In the genomic region with DNA sequence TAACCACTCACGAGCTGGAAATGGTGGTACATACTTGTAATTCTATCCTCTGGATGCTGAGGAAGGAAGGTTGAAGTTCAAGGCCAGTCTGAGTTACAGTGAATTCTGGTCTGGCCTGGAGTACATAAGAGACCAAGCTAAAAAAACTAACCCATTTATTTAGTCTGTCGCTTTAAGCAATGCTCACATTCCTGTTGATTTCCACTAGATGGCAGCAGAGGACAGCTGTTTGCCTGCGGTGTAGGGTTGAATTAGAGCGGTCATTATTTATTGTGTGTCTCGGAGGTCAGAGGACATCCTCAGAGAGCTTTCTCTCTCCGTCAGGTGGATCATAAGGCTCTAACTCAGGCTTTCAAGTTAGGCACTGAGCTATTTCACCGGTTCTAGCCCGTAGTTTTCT, we compare ENCODE assay signal across 9 mouse cellular contexts. TPM values are rescaled to one million over a fixed set of nuclear protein-coding genes. Genes with fewer than 3 reads are reported as not detected.
DNase-seq lines count a peak whose midpoint lies in the region; ATAC-seq lines count a peak whose summit lies in the region.
"Had no signal": no experiment of that assay in that cellular context is flagged by ENCODE, and none has a peak within 500 bp of the region (broad histone marks: within the 10 kb centered on the region; RNA-seq: fewer than 3 reads in every experiment).

No protein-coding gene starts in this region.

- no peaks in the 10 kb centered on the region for H3K4me1 ChIP-seq in heart, embryonic 10.5 days
- H3K4me1 ChIP-seq in kidney, embryonic 14.5 days (ENCODE audit: control insufficient read depth, insufficient read depth, low read length): no peaks in the 10 kb centered on the region
- no peaks in the 10 kb centered on the region for H3K4me1 ChIP-seq in stomach, embryonic 15.5 days

- H3K27ac ChIP-seq in heart, embryonic 10.5 days: no peak overlapping the region
- H3K27ac ChIP-seq in kidney, embryonic 14.5 days (ENCODE audit: low read depth, low read length): no peak overlapping the region
- no peak overlapping the region for H3K27ac ChIP-seq in stomach, embryonic 15.5 days

- 12% methylated on average over 8 of the region's 8 CpGs for WGBS in heart, embryonic 10.5 days
- 7% methylated on average over 8 of the region's 8 CpGs for WGBS in kidney, embryonic 14.5 days
- WGBS in stomach, embryonic 15.5 days: 8% methylated on average over 8 of the region's 8 CpGs

- peak; percentile 77 for ATAC-seq in kidney, embryonic 14.5 days (ENCODE audit: low FRiP score, low TSS enrichment)
- peak; percentile 87 for ATAC-seq in megakaryocyte, adult 5-6 weeks (ENCODE audit: poor library complexity, severe bottlenecking)
- ATAC-seq in stomach, embryonic 15.5 days (ENCODE audit: insufficient read depth, low FRiP score, low read depth): peak; percentile 39; the same call in 1 of the 2 replicates

- no peaks in the 10 kb centered on the region for H3K9me3 ChIP-seq in heart, embryonic 10.5 days
- H3K9me3 ChIP-seq in kidney, embryonic 14.5 days (ENCODE audit: control insufficient read depth, low read length): no peaks in the 10 kb centered on the region
- H3K9me3 ChIP-seq in stomach, embryonic 15.5 days: no peaks in the 10 kb centered on the region

- no peaks in the 10 kb centered on the region for H3K27me3 ChIP-seq in heart, embryonic 10.5 days (ENCODE audit: insufficient read depth, poor library complexity, severe bottlenecking)
- H3K27me3 ChIP-seq in kidney, embryonic 14.5 days (ENCODE audit: control insufficient read depth, insufficient read depth, low read length): no peaks in the 10 kb centered on the region
- H3K27me3 ChIP-seq in stomach, embryonic 15.5 days (replicated peaks): no peaks in the 10 kb centered on the region

- DNase-seq in right cerebral cortex, postnatal 14 days: peak; percentile 21
- no peak for DNase-seq in right cerebral cortex, postnatal 36 days (ENCODE audit: low spot score in 2 of 2)
- DNase-seq in adipocyte (ENCODE audit: low spot score): peak; percentile 74
- peak; percentile 87 for DNase-seq in embryo, embryonic 10.5 days (ENCODE audit: low spot score)
- DNase-seq in heart, embryonic 10.5 days (ENCODE audit: low spot score): peak; percentile 84

- no peak overlapping the region for H3K4me3 ChIP-seq in heart, embryonic 10.5 days
- H3K4me3 ChIP-seq in kidney, embryonic 14.5 days (ENCODE audit: low read length): no peak overlapping the region
- no peak overlapping the region for H3K4me3 ChIP-seq in stomach, embryonic 15.5 days (replicated peaks)
- H3K4me3 ChIP-seq: erythroblast, embryonic 14.5 days had no signal

- H3K36me3 ChIP-seq in heart, embryonic 10.5 days: no peaks in the 10 kb centered on the region
- H3K36me3 ChIP-seq in kidney, embryonic 14.5 days (ENCODE audit: control insufficient read depth, insufficient read depth, low read length): no peaks in the 10 kb centered on the region
- H3K36me3 ChIP-seq in stomach, embryonic 15.5 days: no peaks in the 10 kb centered on the region

- H3K9ac ChIP-seq in kidney, embryonic 14.5 days (ENCODE audit: low read depth, low read length): no peak overlapping the region
- H3K9ac ChIP-seq in stomach, embryonic 15.5 days: no peak overlapping the region

- no peak overlapping the region for H3K4me2 ChIP-seq in kidney, embryonic 14.5 days (replicated peaks; ENCODE audit: low read depth, low read length)
- H3K4me2 ChIP-seq in stomach, embryonic 15.5 days: peak overlapping the region; percentile 36; the same call in 1 of the 2 replicates

RNA-seq across cellular contexts. Expression of a gene that starts 14.4 kb away (rescaled TPM):
- 67.4 and 84.3 TPM in 2 replicates for polyA plus RNA-seq in heart, embryonic 10.5 days (2016; fragmentation: Nextera tagmentation; extraction: Ambion mirVana)
- 59.4 and 66.7 TPM in 2 replicates for polyA plus RNA-seq in kidney, embryonic 14.5 days (2014; fragmentation: Nextera tagmentation; extraction: Ambion mirVana)
- total RNA-seq in megakaryocyte, adult 5-6 weeks (2015): 118 and 135 TPM in 2 replicates
- 85.4 and 90.6 TPM in 2 replicates for total RNA-seq in megakaryocyte, adult 5-6 weeks (2017)
- 80.5 and 84.0 TPM in 2 replicates for polyA plus RNA-seq in stomach, embryonic 15.5 days (2015; fragmentation: Nextera tagmentation; extraction: Ambion mirVana)

Comparison
In these comparisons a context has a peak if more than half of its experiments do, and no peak if none do; other contexts are left out.
1. DNase-seq: peak in right cerebral cortex, postnatal 14 days (single experiment), adipocyte (single experiment), embryo, embryonic 10.5 days (single experiment) and heart, embryonic 10.5 days (single experiment); none in right cerebral cortex, postnatal 36 days (0 of 2).
2. Peak in every context shown above with its lines, with median percentiles within 50 percentile points of each other: ATAC-seq.